Mouse (Mus musculus) c-Kit-positive CD71-positive TER-119-negative erythroid progenitor cells, embryonic 14.5 days (primary cell): Measurements from ENCODE around the gene Pld1.

Experiments
- DNase-seq: peaks from one replicate; pipeline ENCODE4 v3.0.0-alpha.2; 2013; ENCODE audit warnings: low read depth

Pld1 gene

DNA sequence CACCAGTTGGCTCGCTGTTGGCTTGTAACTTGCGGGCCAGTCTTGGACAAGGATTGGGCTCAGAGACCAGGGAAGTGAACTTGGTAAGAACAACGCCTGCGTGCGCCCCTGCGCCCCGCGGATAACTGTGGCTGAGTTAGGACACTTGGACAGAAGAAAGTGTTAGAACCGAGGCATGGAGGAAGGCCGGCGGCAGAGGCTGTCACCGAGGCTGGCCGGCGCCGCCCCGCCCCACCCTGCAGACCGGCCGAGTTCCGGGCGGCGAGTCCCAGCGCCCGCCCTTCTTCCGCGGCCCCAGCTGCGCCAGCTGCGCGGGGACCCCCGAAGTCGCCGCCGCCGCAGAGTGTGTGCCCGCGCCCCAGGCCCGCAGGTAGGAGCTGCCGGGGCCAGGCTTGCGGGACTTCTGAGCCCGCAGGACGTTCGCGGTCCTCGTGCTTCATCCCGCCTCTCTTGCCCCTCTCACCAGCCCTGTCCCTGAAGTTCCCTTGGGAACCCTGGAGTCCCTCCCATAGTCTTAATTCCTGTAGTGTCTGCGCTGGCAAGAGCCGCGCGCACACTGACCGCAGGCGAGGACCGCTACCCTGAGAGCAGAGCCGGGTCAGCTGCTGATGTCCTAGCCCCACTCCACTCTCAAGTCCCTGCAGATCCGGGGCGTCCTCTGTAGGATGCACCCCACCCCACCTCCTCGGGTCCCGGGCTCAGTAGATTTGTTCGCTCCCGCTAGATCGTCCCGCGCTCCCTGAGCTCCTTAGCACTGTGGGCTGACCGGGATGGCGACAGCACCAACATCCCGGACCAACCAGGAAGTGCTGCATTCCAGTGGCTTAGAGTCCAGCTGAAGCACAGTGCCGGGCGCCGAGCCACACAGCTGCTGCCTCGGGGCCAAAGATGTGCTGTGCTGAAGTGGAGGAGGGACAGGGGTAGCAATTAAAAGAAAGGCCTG is at the start of gene Pld1:
Gene Pld1, plus strand, starts transcription at position 315 of the 943 bp plus-strand sequence.
- DNase-seq = no peak

DNA sequence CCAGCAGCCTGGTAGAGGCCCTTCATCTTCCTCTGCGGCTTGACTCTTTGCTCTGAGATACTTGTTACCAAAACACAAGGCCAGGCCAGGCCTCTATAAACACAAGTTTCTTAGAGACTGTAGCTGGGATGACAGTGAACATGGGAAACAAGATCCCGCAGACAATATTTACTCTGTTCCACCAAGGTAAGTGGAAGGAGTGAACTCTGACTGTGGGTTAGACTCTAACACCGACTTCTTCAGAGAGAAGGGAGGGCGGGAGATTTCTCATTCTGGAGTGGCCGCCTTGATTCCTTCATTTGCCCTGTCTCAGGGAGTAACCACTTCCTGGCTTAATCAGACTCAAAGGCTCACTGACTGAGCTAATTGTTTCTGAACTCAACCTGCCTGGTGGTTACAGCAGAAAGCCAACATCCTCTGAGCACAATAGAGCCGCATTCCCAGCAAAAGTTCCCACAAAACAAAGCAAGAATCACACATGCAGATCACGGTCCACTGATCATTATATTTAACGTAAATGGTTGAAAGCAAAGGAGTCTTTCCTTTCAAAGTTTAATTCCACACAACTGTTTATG is 42.1 kb upstream of the Pld1 start, which contains the start of gene Tmem212:
Gene Tmem212, minus strand, starts transcription at position 51 of the 575 bp plus-strand sequence.
- no peak for DNase-seq

DNA sequence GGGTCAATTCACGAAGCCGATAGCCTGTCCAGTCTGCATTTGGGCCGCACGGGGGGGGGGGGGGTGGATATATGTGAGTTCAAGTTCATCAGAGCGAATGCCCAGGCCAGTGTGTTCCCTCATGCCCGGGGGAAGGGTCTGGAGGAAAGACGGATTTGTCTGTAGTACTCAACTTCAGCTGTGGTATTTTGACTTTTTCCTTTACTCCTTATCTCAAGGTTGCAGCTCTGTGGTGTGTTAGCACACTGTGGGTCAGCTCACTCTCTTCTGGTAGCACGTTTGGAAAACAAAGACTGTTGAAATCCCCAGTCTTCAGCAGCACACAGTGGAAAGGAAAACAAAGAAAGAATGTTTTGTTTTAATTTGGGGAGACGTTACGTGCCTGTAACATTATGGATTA is 40.3 kb upstream of the Pld1 start:
- DNase-seq = no peak

DNA sequence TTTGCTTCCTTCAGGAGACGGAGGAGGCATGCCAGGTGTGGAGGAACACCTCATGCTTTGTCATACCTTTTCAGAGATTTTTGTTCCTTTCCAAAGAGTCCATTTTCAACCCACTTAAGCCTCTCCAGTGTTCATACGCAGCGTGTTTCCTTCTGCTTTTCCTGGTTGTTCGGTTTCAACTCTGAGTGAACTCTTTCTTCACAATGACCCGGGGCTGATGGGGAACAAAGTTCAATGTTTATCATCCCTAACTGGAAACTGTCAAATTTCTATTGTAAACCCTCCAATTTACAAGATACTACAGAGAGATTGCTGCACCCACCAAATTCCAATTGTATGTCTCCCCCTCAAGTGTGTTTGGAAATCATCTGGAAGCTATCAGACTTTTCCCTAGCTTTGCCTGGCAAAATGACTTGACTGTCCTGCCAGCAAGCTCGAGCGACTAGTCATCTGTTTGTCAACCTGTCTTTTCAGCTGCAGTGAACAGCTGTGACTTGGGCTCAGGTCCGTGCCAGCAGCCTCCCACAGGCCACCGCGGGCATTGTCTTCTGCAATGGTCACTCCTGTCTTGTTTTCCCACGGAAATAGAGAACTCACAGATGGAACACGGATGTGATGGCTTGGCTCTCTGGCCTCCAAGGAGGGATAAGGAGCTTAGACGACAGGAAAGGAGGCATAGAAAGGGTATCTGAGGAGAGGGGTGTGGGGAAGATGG is 39.3 kb upstream of the Pld1 start:
- DNase-seq = no peak

DNA sequence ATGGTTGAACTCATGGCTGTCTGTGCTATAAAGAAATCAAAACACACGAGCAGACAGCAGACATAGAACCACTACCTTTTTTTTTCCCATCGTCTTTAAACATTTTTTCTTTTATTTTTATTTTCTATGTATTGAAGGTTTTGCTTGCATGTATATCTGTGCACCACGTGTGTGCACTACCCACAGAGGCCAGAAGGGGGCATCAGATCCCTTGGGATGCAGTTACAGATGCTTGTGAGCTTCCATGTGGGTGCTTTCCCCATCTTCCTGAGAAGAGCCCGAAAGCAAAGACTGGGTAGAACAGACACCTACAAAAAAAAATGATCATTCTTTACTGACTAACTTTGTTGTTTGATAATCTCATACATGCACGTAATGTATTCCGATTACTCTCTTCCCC is 36.6 kb upstream of the Pld1 start:
- peak; percentile 1 for DNase-seq

DNA sequence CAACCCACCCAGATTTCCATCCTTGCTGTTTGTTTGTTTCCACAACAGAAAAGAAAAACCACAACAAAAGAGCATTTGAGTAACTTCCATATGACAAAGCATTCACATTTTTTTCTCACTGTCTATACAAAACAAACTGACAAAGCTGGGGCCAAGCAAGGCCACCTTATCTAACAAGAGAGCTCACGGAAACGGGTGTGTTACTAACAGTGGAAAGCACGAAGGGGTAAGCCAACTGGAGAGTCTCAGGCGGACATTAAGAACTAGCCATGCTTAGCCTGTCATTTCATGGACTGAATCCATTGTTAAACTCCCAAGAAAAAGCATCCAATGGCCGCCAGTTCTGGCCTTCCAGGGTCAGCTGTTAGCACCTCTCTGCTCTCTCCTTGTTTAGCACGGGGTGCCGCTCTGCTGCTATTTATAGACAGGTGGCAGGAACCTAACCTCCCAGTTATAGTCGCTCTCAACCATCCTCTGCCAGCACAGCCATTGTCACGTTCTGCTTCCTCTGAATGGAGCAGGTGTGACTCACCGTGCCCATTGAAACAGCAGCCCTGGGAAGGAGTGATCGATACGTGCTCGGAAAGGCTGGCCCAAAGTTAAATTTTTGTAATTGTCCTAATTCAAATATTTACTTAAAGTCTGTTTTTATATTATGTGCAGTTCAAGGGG is 33.7 kb upstream of the Pld1 start:
- peak; percentile 1 for DNase-seq

DNA sequence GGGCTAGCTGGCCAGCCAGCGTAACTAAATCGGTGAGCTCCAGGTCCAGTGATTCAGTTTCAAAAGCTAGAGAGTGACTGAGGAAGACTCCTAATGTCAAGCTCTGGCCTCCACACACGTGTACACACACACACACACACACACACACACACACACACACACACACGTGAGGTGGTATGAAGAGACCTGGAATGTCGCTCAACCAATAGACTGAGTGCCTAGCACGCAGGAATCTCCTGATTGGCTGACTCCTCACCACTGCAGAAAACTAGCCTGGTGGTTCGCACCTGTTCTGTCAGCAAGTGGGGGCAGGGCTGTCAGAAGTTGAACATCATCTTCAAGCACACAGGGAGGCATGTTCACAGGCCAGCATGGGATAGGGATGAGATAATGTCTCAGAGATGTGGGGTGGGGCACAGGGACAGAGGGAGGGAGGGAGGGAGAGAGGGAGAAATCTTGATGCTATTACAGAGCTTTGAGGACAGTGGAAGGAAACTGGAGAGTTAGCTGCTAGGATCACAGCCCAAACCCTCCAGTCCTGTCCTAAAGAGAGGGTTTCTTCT is 31.8 kb upstream of the Pld1 start:
- no peak for DNase-seq

DNA sequence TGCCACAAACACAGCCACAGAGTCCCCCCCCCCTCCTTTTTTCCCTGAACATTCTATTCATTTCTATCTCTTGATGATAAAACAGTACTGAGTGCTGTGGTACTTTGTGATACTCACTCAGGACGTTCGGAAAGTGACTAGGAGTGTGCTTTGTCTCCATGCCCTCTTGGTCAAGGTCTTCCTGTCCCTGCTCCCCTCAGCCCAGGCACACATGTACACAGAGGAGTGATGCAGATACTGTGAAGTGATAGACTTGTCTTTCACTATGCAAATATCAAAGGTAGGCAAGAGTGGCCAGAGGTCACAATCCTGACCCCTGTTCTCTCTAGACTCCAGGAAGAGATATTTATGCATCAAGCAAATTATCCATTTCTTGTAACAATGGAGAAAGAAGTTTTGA is 31.2 kb upstream of the Pld1 start:
- no peak for DNase-seq

DNA sequence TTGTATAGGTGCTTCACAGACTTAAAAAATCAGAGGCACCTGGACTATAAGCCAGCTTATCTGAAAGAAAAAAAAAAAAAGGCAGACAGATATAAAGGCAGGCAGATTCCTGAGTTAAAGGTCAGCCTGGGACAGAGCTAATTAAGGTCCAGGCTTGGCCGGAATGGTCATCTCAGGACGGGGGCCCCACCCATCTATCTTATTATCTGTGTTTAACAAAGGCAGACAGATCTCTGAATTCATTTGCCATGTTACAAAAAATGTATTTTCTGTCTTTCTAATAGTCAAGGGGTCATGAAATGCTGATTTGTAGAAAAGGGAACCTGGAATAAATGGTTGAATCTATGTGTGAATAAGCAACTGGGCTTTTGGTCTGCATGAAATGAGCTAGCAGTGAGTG is 30.2 kb upstream of the Pld1 start:
- no peak for DNase-seq

DNA sequence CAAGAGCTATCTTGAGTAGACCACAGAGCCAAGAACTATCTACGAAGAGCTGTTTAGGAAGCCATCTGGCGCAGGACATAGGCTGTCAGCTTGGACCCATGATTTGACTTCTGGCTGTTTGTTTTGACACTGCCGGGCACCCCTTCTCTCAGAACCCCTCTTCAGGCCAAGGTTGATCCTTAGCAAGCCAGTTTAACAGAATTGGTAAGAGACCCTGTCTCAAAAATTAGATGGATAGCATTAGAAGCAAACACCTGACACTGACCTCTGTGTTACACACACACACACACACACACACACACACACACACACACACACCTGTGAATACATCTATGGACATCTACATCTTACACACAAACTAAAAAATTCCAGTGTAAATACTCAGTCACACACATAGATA is 29.5 kb upstream of the Pld1 start:
- no peak for DNase-seq

DNA sequence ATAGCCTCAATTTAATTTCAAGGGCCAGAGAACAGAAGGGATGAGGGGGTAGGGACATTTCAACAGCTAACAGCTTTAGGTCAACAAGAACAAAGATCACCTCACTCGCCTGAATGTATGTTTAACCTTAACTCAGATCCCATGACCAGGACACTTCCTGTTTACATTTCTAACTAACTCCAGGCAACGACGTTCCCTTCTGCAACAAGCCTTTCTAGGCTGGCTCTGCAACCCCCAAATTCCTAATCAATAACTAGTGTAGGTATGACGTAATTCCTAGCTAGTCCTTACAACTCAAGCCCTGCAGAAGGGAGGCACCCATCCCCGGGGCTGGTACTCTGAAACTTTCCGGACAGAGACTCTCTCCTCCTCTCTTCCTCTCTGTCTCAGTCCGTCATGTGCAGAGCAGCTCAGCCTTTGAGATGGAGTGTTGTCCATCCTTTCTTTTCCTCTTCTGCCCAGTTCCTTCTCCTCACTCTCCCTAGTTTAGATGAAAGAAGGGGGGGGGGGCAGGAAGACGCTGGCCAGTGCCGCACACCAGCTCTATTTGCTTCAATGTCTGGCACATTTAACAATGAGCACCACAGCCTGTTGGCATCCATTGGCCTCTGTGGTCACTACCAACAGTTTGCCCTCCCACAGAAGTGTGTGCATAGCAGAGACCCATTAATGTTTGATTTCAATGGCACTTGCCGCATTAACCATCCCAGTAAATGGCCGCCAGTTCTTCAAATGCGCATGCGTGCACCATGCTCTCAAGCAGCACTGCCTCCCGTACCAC is 19.6 kb upstream of the Pld1 start:
- DNase-seq = no peak

DNA sequence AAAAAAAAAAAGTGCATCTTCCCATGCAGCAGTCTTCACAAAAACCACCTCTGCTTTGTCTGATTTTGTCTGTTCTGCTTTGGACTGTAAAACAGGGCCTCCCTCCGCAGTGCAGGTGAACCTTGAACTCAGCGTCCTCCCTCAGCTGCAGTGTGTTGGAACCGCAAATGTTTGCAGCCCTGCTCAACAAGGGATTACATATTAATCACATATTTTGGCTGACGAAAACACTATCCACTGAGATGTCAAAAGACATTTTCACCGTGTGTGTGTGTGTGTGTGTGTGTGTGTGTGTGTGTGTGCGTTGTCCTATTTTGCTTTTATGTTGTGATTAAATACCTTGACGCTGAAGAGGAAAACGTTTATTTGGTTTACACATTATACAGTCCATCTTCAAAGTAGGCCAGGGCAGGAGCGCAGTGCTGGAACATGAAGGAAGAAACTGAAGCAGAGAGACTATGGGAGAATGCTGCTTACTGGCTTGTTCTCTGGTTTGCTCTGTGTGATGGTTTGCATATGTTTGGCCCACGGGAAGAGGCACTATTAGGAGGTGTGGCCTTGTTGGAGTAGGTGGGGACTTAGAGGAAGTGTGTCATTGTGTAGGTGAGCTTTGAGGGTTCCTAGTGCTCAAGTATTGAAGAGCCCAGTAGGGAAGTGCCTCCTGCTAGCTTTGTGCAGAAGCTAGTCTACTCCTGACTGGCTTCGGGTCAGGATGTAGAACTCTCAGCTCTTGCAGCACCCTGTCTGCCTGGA is 17.1 kb upstream of the Pld1 start:
- DNase-seq = no peak

DNA sequence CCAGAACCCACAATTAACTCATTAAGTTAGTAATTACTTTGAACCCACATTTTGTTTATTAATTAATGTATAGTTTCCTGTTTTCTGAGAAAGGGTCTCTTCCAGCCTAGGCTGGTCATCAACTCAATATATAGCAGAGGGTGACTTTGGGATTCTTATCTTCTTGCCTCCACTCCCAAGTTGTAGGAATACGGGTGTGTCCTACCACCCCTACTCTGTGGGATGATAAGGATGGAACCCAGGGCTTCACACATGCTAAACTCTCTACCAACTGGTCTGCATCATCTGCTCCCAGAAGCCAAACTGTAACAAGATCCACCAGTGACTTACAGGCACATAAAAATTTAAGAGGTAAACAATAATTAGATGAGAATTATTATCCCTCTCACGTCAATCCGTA is 14.5 kb upstream of the Pld1 start:
- no peak for DNase-seq

DNA sequence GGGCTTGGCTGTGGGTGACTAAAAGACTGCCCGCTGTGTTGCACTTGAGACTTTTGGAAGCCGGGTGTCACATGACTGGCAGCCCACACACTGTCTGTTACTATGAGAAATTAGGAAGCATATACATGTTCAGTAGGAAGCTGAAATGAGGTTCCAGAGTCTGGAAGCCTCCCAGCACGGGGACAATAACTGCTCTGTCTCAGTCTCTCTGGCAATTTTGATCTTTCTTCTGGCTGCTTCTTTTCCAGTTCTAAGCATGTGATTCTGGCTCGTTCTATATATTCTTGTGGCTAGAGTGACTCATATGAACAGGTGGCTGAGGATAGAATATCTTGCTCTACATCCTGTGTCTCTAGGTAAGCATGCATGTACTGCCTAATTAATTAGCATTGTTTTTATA is 9.3 kb upstream of the Pld1 start:
- DNase-seq = no peak

DNA sequence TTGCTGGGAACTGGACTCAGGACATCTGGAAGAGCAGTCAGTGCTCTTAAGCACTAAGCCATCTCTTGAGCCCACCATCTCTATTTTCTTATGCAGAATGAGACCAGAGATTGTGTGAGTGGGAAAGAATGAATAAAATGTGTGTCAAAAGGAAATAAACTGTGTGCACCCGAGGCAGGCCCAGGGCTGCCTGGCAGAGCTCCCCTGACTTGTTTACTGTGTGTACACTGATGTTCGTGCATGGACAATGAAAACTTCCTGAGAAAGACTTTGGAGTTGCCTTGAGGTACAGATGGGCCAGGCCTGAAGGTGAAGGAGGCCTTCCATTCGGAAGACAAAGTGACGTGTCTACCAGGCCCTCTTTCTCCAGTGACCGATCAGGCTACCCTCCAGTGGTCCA is 6.1 kb upstream of the Pld1 start:
- DNase-seq = no peak

DNA sequence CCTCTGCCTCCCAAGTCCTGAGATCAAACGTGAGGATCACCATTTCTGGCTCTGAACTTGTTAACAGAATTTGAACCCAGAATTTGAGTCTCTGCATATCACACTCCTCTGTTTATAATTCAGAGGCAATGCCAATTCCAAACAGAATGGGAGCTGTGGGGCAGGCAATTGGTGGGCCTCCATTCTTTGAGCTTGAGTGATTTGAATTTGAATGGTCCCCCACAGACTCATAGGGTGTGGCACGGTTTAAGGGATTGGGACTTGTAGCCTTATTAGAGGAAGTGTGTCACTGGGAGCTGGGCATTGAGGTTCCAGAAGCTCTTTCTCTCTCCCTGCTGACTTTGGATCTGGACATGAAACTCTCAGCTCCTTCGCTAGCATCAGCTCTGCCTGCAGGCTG is 2.9 kb upstream of the Pld1 start:
- DNase-seq = no peak

DNA sequence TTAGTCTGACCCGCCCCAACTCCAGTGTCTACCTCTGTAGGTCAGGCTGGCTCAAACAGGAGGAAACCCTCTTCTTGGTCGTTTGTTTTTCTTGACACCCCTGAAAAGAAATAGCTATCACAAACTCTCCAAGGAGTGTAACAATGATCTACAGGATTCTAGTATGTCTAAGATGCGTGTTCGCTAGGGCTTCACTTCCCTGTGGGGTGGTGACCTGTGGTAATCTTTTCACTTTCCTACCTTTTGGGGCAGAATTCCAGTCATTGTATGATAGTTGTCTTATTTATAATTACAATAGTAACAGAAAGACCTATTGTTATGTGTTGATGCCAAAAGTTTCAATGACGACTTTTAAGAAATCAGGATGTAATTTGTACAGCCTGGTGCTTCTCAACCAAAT is 1.8 kb upstream of the Pld1 start:
- no peak for DNase-seq

DNA sequence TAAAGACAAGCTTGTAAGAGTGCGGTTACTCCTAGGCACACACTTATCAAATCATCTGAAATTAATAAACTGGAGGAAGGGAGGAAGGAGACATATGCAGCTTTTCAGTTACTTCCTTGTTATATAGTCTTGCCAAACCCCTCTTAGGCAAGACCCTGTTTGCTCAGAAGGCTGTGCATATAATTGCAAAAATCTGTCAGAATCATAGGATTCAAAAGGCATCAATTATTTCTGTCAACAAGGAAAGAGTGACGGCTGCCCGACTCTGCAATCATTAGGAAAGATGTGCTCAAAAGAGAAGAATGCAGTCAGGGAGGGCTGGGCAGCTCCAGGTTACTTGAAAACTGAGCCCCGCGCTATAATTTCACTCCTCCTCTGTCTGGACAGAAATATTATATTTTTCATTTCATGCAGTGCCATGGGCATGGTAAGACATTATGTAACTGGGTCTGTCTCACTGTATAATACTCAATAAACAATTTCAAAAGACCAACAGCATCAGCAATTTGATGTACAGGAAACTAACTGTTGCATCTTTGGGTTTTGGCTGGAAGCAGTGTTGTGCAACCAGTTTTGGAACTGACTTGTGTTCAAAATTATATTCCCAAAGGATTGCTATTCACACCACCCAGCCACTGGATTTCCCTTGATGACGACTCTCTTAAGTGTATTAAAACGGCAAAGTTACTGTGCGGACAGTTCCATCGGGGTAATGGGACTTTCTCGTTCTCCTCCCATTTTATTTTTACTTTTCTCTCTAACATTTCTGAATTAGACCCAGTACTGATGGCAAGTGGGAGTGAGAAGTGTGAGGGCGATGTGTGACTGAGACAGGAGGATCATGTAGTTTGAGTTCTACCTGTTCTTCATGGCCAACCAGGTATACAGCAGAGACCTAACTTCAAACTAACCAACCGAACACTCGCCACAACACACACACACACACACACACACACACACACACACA is 1.1 kb upstream of the Pld1 start:
- DNase-seq = no peak

DNA sequence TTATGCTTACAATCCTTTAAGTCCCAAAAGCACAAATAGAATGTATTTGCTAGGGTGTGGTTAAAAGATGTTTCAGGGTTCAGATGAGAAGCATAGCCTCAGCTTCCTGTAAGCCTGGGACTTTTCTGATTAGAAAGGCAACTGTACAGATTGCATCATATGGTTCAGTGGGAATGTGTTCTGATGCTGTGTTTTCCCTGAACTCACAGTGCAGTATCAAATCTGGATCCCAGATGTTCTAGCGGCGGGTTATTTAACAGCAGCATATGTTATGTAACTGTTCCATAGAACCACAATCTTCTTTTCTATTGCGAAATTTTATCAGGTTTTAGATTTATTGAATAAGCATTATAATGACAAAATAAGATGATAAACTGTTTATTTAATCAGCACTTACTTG is 3.1 kb downstream of the Pld1 start:
- no peak for DNase-seq
